In the genomic region with DNA sequence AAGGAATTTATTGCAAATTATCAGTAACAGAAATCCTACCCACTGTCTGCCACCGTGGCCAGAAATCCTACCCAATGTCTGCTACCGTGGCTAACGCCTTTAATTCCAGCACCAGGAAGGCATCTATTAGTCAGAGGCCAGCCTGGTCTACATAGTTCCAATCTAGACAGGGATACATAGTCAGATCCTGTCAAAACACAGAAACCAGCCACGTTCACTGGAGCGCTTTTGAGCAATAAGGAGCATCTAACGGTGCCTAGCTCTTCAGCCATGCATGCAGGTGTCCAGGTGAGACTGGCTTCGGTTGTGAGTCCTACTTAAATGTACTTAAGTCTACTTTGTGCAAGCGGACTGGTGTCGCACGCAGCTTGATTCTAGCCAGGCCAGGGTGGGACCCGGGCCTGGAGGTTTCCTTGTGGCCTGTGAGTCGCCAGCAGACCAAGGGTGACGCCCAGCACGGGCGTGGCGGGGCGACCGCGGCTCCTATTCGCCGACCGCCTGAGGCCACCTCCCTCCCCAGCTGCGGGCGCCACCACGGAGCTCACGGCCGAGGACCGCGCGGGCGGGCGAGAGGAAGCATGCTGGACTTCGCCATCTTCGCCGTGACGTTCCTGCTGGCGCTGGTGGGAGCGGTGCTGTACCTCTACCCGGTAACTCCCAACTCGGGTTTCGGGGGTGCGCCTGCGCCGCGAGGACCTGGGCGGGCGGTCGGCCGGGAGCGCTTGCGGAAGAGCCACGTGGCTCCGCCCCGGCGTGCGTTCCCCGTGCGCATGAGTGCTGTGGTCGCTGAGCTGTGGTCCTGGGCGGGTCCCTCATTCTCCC, we compare ENCODE assay signal across 8 mouse cellular contexts. TPM values are rescaled to one million over a fixed set of nuclear protein-coding genes. Genes with fewer than 3 reads are reported as not detected.
DNase-seq lines count a peak whose midpoint lies in the region; ATAC-seq and TF ChIP-seq lines count a peak whose summit lies in the region.

A gene (plus strand): TSS at position 516 of the 822 bp plus-strand sequence.

- H3K27ac ChIP-seq in embryonic facial prominence, embryonic 14.5 days (replicated peaks; ENCODE audit: low read depth, low read length): peak within 1 kb of the TSS; percentile 92
- peak within 1 kb of the TSS; percentile 91 for H3K27ac ChIP-seq in heart, adult 2 months
- peak within 1 kb of the TSS; percentile 92 for H3K27ac ChIP-seq in limb, embryonic 13.5 days
- H3K27ac ChIP-seq in midbrain, embryonic 16.5 days (ENCODE audit: low read length): peak within 1 kb of the TSS; percentile 89

- no peak for TF ChIP-seq EP300 in heart, adult 2 months (IDR thresholded peaks at IDR 0.05; ENCODE audit: insufficient read depth, low read depth, low read length)

- TF ChIP-seq POLR2A in heart, adult 2 months (IDR thresholded peaks at IDR 0.05; ENCODE audit: insufficient read depth, low read depth, low read length): peak; percentile 93

- H3K9ac ChIP-seq in embryonic facial prominence, embryonic 14.5 days (ENCODE audit: low read depth, low read length): peak within 1 kb of the TSS; percentile 75
- peak within 1 kb of the TSS; percentile 71 for H3K9ac ChIP-seq in heart, adult 2 months (ENCODE audit: low read depth, low read length)
- H3K9ac ChIP-seq in limb, embryonic 13.5 days: peak within 1 kb of the TSS; percentile 75
- peak within 1 kb of the TSS; percentile 73 for H3K9ac ChIP-seq in midbrain, embryonic 16.5 days (ENCODE audit: low read depth, low read length)

- no peaks in the 10 kb centered on the region for H3K9me3 ChIP-seq in embryonic facial prominence, embryonic 14.5 days (ENCODE audit: control insufficient read depth, low read length)
- no peaks in the 10 kb centered on the region for H3K9me3 ChIP-seq in limb, embryonic 13.5 days
- no peaks in the 10 kb centered on the region for H3K9me3 ChIP-seq in midbrain, embryonic 16.5 days (replicated peaks; ENCODE audit: control insufficient read depth, low read length, poor library complexity, severe bottlenecking)

- peak within 1 kb of the TSS; percentile 79 for H3K4me2 ChIP-seq in embryonic facial prominence, embryonic 14.5 days (ENCODE audit: low read depth, low read length)
- peak within 1 kb of the TSS; percentile 75 for H3K4me2 ChIP-seq in limb, embryonic 13.5 days (replicated peaks)
- peak within 1 kb of the TSS; percentile 82 for H3K4me2 ChIP-seq in midbrain, embryonic 16.5 days (ENCODE audit: low read length)

- no peaks in the 10 kb centered on the region for H3K79me2 ChIP-seq in heart, adult 2 months (replicated peaks; ENCODE audit: control insufficient read depth, insufficient read depth, low read length)

- peak within 1 kb of the TSS; percentile 66 for H3K4me3 ChIP-seq in embryonic facial prominence, embryonic 14.5 days (ENCODE audit: low read depth, low read length)
- peak within 1 kb of the TSS; percentile 75 for H3K4me3 ChIP-seq in heart, adult 2 months
- H3K4me3 ChIP-seq in limb, embryonic 13.5 days: peak within 1 kb of the TSS; percentile 63
- peak within 1 kb of the TSS; percentile 66 for H3K4me3 ChIP-seq in midbrain, embryonic 16.5 days (ENCODE audit: low read depth, low read length)

- WGBS in embryonic facial prominence, embryonic 14.5 days: 4% methylated on average over 26 of the region's 60 CpGs
- WGBS in heart, adult 2 months: 1% methylated on average over 60 of the region's 60 CpGs
- 2% methylated on average over 48 of the region's 60 CpGs for WGBS in limb, embryonic 13.5 days
- WGBS in midbrain, embryonic 16.5 days: 1% methylated on average over 56 of the region's 60 CpGs

- peak; percentile 97 for ATAC-seq in embryonic facial prominence, embryonic 14.5 days (ENCODE audit: low read depth)
- peak; percentile 97 for ATAC-seq in limb, embryonic 13.5 days (ENCODE audit: low FRiP score, low read depth)
- ATAC-seq in midbrain, embryonic 16.5 days: peak; percentile 99

- intact Hi-C loops in heart, adult 2 months (cut with DNase I): loop anchor here (2.0 to 5.0 kb wide), 3 partner anchors 66 to 614 kb away; a partner anchor contains a TSS

- no peaks in the 10 kb centered on the region for H3K4me1 ChIP-seq in embryonic facial prominence, embryonic 14.5 days (ENCODE audit: control insufficient read depth, insufficient read depth, low read length)
- peaks cover 2% of the 10 kb centered on the region; the same call in 1 of the 2 replicates for H3K4me1 ChIP-seq in heart, adult 2 months (ENCODE audit: control insufficient read depth, insufficient read depth, low read length)
- peaks cover 16% of the 10 kb centered on the region for H3K4me1 ChIP-seq in limb, embryonic 13.5 days
- peaks cover 8% of the 10 kb centered on the region for H3K4me1 ChIP-seq in midbrain, embryonic 16.5 days (ENCODE audit: control insufficient read depth, insufficient read depth, low read length)

- no peaks in the 10 kb centered on the region for H3K27me3 ChIP-seq in embryonic facial prominence, embryonic 14.5 days (replicated peaks; ENCODE audit: control insufficient read depth, insufficient read depth, low read length)
- no peaks in the 10 kb centered on the region for H3K27me3 ChIP-seq in heart, adult 2 months (ENCODE audit: control insufficient read depth, insufficient read depth, low read length)
- no peaks in the 10 kb centered on the region for H3K27me3 ChIP-seq in limb, embryonic 13.5 days
- H3K27me3 ChIP-seq in midbrain, embryonic 16.5 days (ENCODE audit: control insufficient read depth, insufficient read depth, low read depth, low read length): no peaks in the 10 kb centered on the region

- DNase-seq in 3T3-L1 (ENCODE audit: low read depth, low spot score): peak; percentile 85
- peak; percentile 78 to 79 for DNase-seq in adrenal gland, postnatal 4 days (ENCODE audit: low spot score in 2 of 2)
- DNase-seq in embryonic facial prominence, embryonic 14.5 days (ENCODE audit: low spot score): peak; percentile 95
- peak; percentile 92 to 96 for DNase-seq in heart, adult 2 months
- DNase-seq in kidney, adult 8-10 months: peak; percentile 88
- peak; percentile 83 to 87 for DNase-seq in spleen, postnatal 10 days (ENCODE audit: low spot score in 2 of 2)

- H3K36me3 ChIP-seq in embryonic facial prominence, embryonic 14.5 days (ENCODE audit: control insufficient read depth, insufficient read depth, low read length): peaks cover 8% of the 10 kb centered on the region
- no peaks in the 10 kb centered on the region for H3K36me3 ChIP-seq in heart, adult 2 months (ENCODE audit: control insufficient read depth, insufficient read depth, low read length)
- H3K36me3 ChIP-seq in limb, embryonic 13.5 days: peaks cover 12% of the 10 kb centered on the region
- peaks cover 6% of the 10 kb centered on the region; the same call in 1 of the 2 replicates for H3K36me3 ChIP-seq in midbrain, embryonic 16.5 days (ENCODE audit: control insufficient read depth, insufficient read depth, low read length)

- 0 out of 2 replicates have a peak, but pooled peaks have one; percentile 10 for TF ChIP-seq CTCF in heart, adult 2 months (IDR thresholded peaks at IDR 0.05)

RNA-seq across cellular contexts. Expression of the gene that starts here (rescaled TPM):
- total RNA-seq in adrenal gland, postnatal 4 days (2021): 10 to 100 TPM; 25.7 to 31.5 TPM
- polyA plus RNA-seq in embryonic facial prominence, embryonic 14.5 days (2014; fragmentation: Nextera tagmentation; extraction: Ambion mirVana): 5.6 and 7.0 TPM in 2 replicates
- total RNA-seq in heart, adult 2 months (2021): 1 to 10 TPM; 8.8 to 8.9 TPM
- 4.5 and 7.2 TPM in 2 replicates for polyA plus RNA-seq in heart, adult 2 months (2012; rRNA removed)
- 19.7 and 21.0 TPM in 2 replicates for polyA plus RNA-seq in limb, embryonic 13.5 days (2015; fragmentation: Nextera tagmentation; extraction: Ambion mirVana)
- 7.3 and 10.5 TPM in 2 replicates for polyA plus RNA-seq in midbrain, embryonic 16.5 days (2015; fragmentation: Nextera tagmentation; extraction: Ambion mirVana)

Comparison
In these comparisons a context has a peak if more than half of its experiments do, and no peak if none do; other contexts are left out.
1. Peak in every context shown above with its lines: DNase-seq, ATAC-seq, H3K4me3 ChIP-seq and H3K27ac ChIP-seq.